Mouse (Mus musculus) left cerebral cortex, postnatal 36 days (tissue): ENCODE measurements at regions not wholly inside any gene's neighbourhood (a gene's known extent, or its start where the extent isn't known, plus 50 kb on each side); places are given as distances from the start of the nearest gene placed in this dataset.

Experiments used
- DNase-seq, 2 experiments: peaks; one replicate each; pipeline ENCODE4 v3.0.0; 2021 to 2022; ENCODE audit warnings: low spot score in 2 of 2, mixed read lengths in 1 of 2
- intact Hi-C: fragments of 180-260 bp; cut with DNase I; formaldehyde crosslinking; loops from one replicate; pipeline ENCODE4 v1.15.1; 2025

DNA sequence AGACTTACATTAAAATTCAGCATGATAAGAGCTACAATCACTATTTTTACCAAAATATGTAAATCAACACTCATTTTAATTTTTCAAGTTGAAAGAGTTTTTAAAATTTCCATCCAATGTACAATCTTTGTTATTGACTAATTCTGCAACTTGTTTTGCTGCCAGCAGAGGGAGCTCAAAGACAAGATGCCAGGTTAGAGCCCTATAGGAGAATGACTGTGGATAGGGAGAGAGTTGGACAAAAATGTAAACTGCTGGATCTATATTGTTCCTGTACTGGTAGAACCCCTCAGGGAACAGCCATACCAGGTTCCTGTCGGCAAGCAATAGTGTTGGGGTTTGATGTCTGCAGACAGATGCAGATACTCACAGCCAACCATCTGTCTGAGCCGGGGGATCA is 288.8 kb upstream of the 4930550L24Rik start:
- peak; percentile 7 to 23 for DNase-seq
- intact Hi-C loops = loop anchor here (2.0 to 10.0 kb wide), 3 partner anchors 194 to 552 kb away; no protein-coding TSS in a partner anchor
